Mouse (Mus musculus): ENCODE measurements around the gene Iffo2. TPM values are rescaled to one million over a fixed set of nuclear protein-coding genes. Genes with fewer than 3 reads are reported as not detected.

Gene Iffo2
- total and polyA plus RNA-seq, 2 experiments from 2014 or later: 5.8 to 18.1 TPM

GRCm38 (mm10) chr4:139637847-139638246 is 107.5 kb downstream of the Iffo2 start:
- no peak for DNase-seq (ENCODE audit: low spot score)
- no peak overlapping the region for H3K9ac ChIP-seq (replicated peaks; ENCODE audit: low read length, poor library complexity, severe bottlenecking)
- no peaks in the 10 kb centered on the region for H3K9me3 ChIP-seq (ENCODE audit: low read length)
- H3K36me3 ChIP-seq (ENCODE audit: insufficient read depth, low read length): peaks cover 31% of the 10 kb centered on the region
- no peak for ATAC-seq (ENCODE audit: low FRiP score)
- H3K27ac ChIP-seq (ENCODE audit: low read depth, low read length): no peak overlapping the region
- WGBS: 87% methylated on average over 9 of the region's 9 CpGs
- no peak for TF ChIP-seq CTCF (IDR thresholded peaks at IDR 0.05)
- no peak overlapping the region for H3K4me3 ChIP-seq (ENCODE audit: low read depth, low read length)
- H3K4me1 ChIP-seq (ENCODE audit: insufficient read depth, low read length): peaks cover 7% of the 10 kb centered on the region
- no peaks in the 10 kb centered on the region for H3K27me3 ChIP-seq (ENCODE audit: insufficient read depth, low read length)
- no peak overlapping the region for H3K4me2 ChIP-seq (ENCODE audit: low read depth, low read length, poor library complexity, severe bottlenecking)

- no peaks in the 10 kb centered on the region for H3K27me3 ChIP-seq (ENCODE audit: insufficient read depth, low read length)
- ATAC-seq (ENCODE audit: low FRiP score): no peak
- H3K9ac ChIP-seq (replicated peaks; ENCODE audit: low read length, poor library complexity, severe bottlenecking): no peak overlapping the region
- no peak for TF ChIP-seq CTCF (IDR thresholded peaks at IDR 0.05)
- H3K4me2 ChIP-seq (ENCODE audit: low read depth, low read length, poor library complexity, severe bottlenecking): no peak overlapping the region
- WGBS: 94% methylated on average over 16 of the region's 16 CpGs
- H3K4me1 ChIP-seq (ENCODE audit: insufficient read depth, low read length): peaks cover 7% of the 10 kb centered on the region
- peaks cover 35% of the 10 kb centered on the region for H3K36me3 ChIP-seq (ENCODE audit: insufficient read depth, low read length)
- DNase-seq (ENCODE audit: low spot score): no peak
- no peaks in the 10 kb centered on the region for H3K9me3 ChIP-seq (ENCODE audit: low read length)
- no peak overlapping the region for H3K4me3 ChIP-seq (ENCODE audit: low read depth, low read length)
- no peak overlapping the region for H3K27ac ChIP-seq (ENCODE audit: low read depth, low read length)
These were observed 108.0 kb downstream of the Iffo2 start for GRCm38 (mm10) chr4:139638356-139638755.

- WGBS: 39% methylated on average over 12 of the region's 12 CpGs
- H3K4me2 ChIP-seq (ENCODE audit: low read depth, low read length, poor library complexity, severe bottlenecking): no peak overlapping the region
- H3K36me3 ChIP-seq (ENCODE audit: insufficient read depth, low read length): peaks cover 38% of the 10 kb centered on the region
- no peak overlapping the region; the same call in 1 of the 2 replicates for H3K9ac ChIP-seq (replicated peaks; ENCODE audit: low read length, poor library complexity, severe bottlenecking)
- ATAC-seq (ENCODE audit: low FRiP score): no peak
- no peak overlapping the region for H3K27ac ChIP-seq (ENCODE audit: low read depth, low read length)
- no peaks in the 10 kb centered on the region for H3K9me3 ChIP-seq (ENCODE audit: low read length)
- H3K4me3 ChIP-seq (ENCODE audit: low read depth, low read length): no peak overlapping the region
- DNase-seq (ENCODE audit: low spot score): no peak
- no peak for TF ChIP-seq CTCF (IDR thresholded peaks at IDR 0.05)
- H3K4me1 ChIP-seq (ENCODE audit: insufficient read depth, low read length): peaks cover 7% of the 10 kb centered on the region
- no peaks in the 10 kb centered on the region for H3K27me3 ChIP-seq (ENCODE audit: insufficient read depth, low read length)
These were observed 109.5 kb downstream of the Iffo2 start for GRCm38 (mm10) chr4:139639801-139640200.

GRCm38 (mm10) chr4:139640333-139640732 is 110.0 kb downstream of the Iffo2 start:
- no peak overlapping the region for H3K9ac ChIP-seq (replicated peaks; ENCODE audit: low read length, poor library complexity, severe bottlenecking)
- ATAC-seq (ENCODE audit: low FRiP score): no peak
- peaks cover 7% of the 10 kb centered on the region for H3K4me1 ChIP-seq (ENCODE audit: insufficient read depth, low read length)
- no peaks in the 10 kb centered on the region for H3K27me3 ChIP-seq (ENCODE audit: insufficient read depth, low read length)
- H3K9me3 ChIP-seq (ENCODE audit: low read length): no peaks in the 10 kb centered on the region
- no peak for TF ChIP-seq CTCF (IDR thresholded peaks at IDR 0.05)
- H3K4me2 ChIP-seq (ENCODE audit: low read depth, low read length, poor library complexity, severe bottlenecking): no peak overlapping the region
- WGBS: 69% methylated on average over 12 of the region's 12 CpGs
- DNase-seq (ENCODE audit: low spot score): no peak
- peaks cover 36% of the 10 kb centered on the region for H3K36me3 ChIP-seq (ENCODE audit: insufficient read depth, low read length)
- no peak overlapping the region for H3K4me3 ChIP-seq (ENCODE audit: low read depth, low read length)
- no peak overlapping the region for H3K27ac ChIP-seq (ENCODE audit: low read depth, low read length)

GRCm38 (mm10) chr4:139640775-139641174 is 110.4 kb downstream of the Iffo2 start:
- whole genome bisulfite sequencing: 51% methylated on average over 4 of the region's 6 CpGs
- H3K4me2 ChIP-seq (ENCODE audit: low read depth, low read length, poor library complexity, severe bottlenecking): no peak overlapping the region
- no peak overlapping the region for H3K27ac ChIP-seq (ENCODE audit: low read depth, low read length)
- no peaks in the 10 kb centered on the region for H3K27me3 ChIP-seq (ENCODE audit: insufficient read depth, low read length)
- no peak for TF ChIP-seq CTCF (IDR thresholded peaks at IDR 0.05)
- no peak for ATAC-seq (ENCODE audit: low FRiP score)
- peaks cover 31% of the 10 kb centered on the region for H3K36me3 ChIP-seq (ENCODE audit: insufficient read depth, low read length)
- no peak overlapping the region for H3K9ac ChIP-seq (replicated peaks; ENCODE audit: low read length, poor library complexity, severe bottlenecking)
- DNase-seq (ENCODE audit: low spot score): no peak
- H3K4me3 ChIP-seq (ENCODE audit: low read depth, low read length): no peak overlapping the region
- H3K9me3 ChIP-seq (ENCODE audit: low read length): no peaks in the 10 kb centered on the region
- H3K4me1 ChIP-seq (ENCODE audit: insufficient read depth, low read length): peaks cover 7% of the 10 kb centered on the region

GRCm38 (mm10) chr4:139641829-139642425 is 111.6 kb downstream of the Iffo2 start:
- DNase-seq (ENCODE audit: low spot score) (no peak), ATAC-seq (ENCODE audit: low FRiP score) (no peak)
- H3K9me3 ChIP-seq (ENCODE audit: low read length): no peaks in the 10 kb centered on the region
- H3K4me2 ChIP-seq (ENCODE audit: low read depth, low read length, poor library complexity, severe bottlenecking): peak overlapping the region; percentile 38
- 13% methylated on average over 30 of the region's 30 CpGs for WGBS
- no peaks in the 10 kb centered on the region for H3K27me3 ChIP-seq (ENCODE audit: insufficient read depth, low read length)
- H3K4me1 ChIP-seq (ENCODE audit: insufficient read depth, low read length): peaks cover 7% of the 10 kb centered on the region
- peak overlapping the region; percentile 5; the same call in 1 of the 2 replicates for H3K4me3 ChIP-seq (ENCODE audit: low read depth, low read length)
- H3K27ac ChIP-seq (ENCODE audit: low read depth, low read length): no peak overlapping the region
- peaks cover 30% of the 10 kb centered on the region for H3K36me3 ChIP-seq (ENCODE audit: insufficient read depth, low read length)
- no peak overlapping the region for H3K9ac ChIP-seq (replicated peaks; ENCODE audit: low read length, poor library complexity, severe bottlenecking)
- no peak for TF ChIP-seq CTCF (IDR thresholded peaks at IDR 0.05)

All from midbrain, postnatal 0 days (tissue).